Mouse (Mus musculus) CH12.LX (cell line): Measurements from ENCODE around the gene Sh2b1. TPM values are rescaled to one million over a fixed set of nuclear protein-coding genes. Genes with fewer than 3 reads are reported as not detected.

ENCODE experiments used
- DNase-seq: peaks from one replicate; pipeline ENCODE4 v3.0.0-alpha.2; 2013; ENCODE audit errors: extremely low read depth
- H3K27ac ChIP-seq: 2 replicates; pipeline ENCODE4 v1.5.1; 2012; ENCODE audit warnings: low read depth, mild to moderate bottlenecking, control low read depth, moderate library complexity; ENCODE audit not compliant: insufficient read depth
- H3K27me3 ChIP-seq: replicated peaks from 2 replicates; pipeline ENCODE3; 2012; ENCODE audit warnings: inconsistent platforms
- H3K36me3 ChIP-seq, 2 experiments: replicated peaks in 1 of 2; 2 replicates each; pipeline versions ENCODE3 to v1.6.1; 2012; ENCODE audit warnings: inconsistent platforms in 1 of 2, low read length in 1 of 2, mild to moderate bottlenecking in 1 of 2, mixed read lengths in 1 of 2, moderate library complexity in 1 of 2; ENCODE audit not compliant: control insufficient read depth in 1 of 2, insufficient read depth in 1 of 2
- H3K4me1 ChIP-seq, 2 experiments: 2 replicates each; pipeline ENCODE4 v1.6.1; 2012; ENCODE audit warnings: inconsistent platforms in 1 of 2, moderate library complexity in 1 of 2; ENCODE audit not compliant: insufficient read depth in 2 of 2, control insufficient read depth in 1 of 2
- H3K4me2 ChIP-seq: 2 replicates; pipeline ENCODE4 v1.6.1; 2012; ENCODE audit warnings: low read depth, mild to moderate bottlenecking, control low read depth; ENCODE audit not compliant: poor library complexity, insufficient read depth, severe bottlenecking
- H3K4me3 ChIP-seq, 3 experiments: fragments of 150-350 bp in 1 of 3; sonication (generic) in 1 of 3; replicated peaks in 1 of 3; 2 replicates each; pipeline versions ENCODE3 to v1.5.1; 2011 to 2012; ENCODE audit warnings: low read depth in 2 of 3, low read length in 2 of 3, mild to moderate bottlenecking in 2 of 3, moderate library complexity in 2 of 3, control low read depth in 1 of 3, improper control_type of control experiment in 1 of 3, inconsistent platforms in 1 of 3, mixed read lengths in 1 of 3; ENCODE audit not compliant: poor library complexity in 1 of 3
- H3K79me2 ChIP-seq: replicated peaks from 2 replicates; pipeline ENCODE4 v1.6.1; 2012; ENCODE audit warnings: mild to moderate bottlenecking, moderate library complexity; ENCODE audit not compliant: control insufficient read depth, poor library complexity, insufficient read depth, severe bottlenecking; ENCODE audit errors: extremely low read depth
- H3K9ac ChIP-seq: 2 replicates; pipeline ENCODE4 v1.6.1; 2012; ENCODE audit warnings: low read depth, mild to moderate bottlenecking, control low read depth, moderate library complexity; ENCODE audit not compliant: insufficient read depth
- H3K9me3 ChIP-seq: replicated peaks from 2 replicates; pipeline ENCODE3; 2012; ENCODE audit warnings: low read length, inconsistent platforms, mixed read lengths
- BHLHE40 ChIP-seq: IDR thresholded peaks from 2 replicates; pipeline ENCODE4 v1.6.1; 2011; ENCODE audit warnings: mild to moderate bottlenecking, low read depth, low read length, improper control_type of control experiment
- CHD2 ChIP-seq: IDR thresholded peaks from 2 replicates; pipeline ENCODE4 v1.6.1; 2011; ENCODE audit warnings: low read length, improper control_type of control experiment
- CTCF ChIP-seq, 2 experiments: IDR thresholded peaks in 1 of 2; conservative IDR thresholded peaks in 1 of 2; 2 replicates each; pipeline ENCODE4 v1.5.1; 2011 to 2012; ENCODE audit warnings: low read depth in 2 of 2, low read length in 2 of 2, improper control_type of control experiment in 1 of 2, inconsistent platforms in 1 of 2, mild to moderate bottlenecking in 1 of 2, moderate library complexity in 1 of 2
- E2F4 ChIP-seq: IDR thresholded peaks from 2 replicates; pipeline ENCODE4 v1.6.1; 2011; ENCODE audit warnings: low read depth, low read length, improper control_type of control experiment; ENCODE audit not compliant: insufficient replicate concordance
- EP300 ChIP-seq: IDR thresholded peaks from 2 replicates; pipeline ENCODE4 v1.6.1; 2011; ENCODE audit warnings: low read length, improper control_type of control experiment
- ETS1 ChIP-seq: conservative IDR thresholded peaks from 2 replicates; pipeline ENCODE4 v1.6.1; 2012; ENCODE audit warnings: low read depth, mild to moderate bottlenecking, inconsistent platforms, low read length, improper control_type of control experiment, moderate library complexity
- GABPA ChIP-seq: IDR thresholded peaks from 2 replicates; pipeline ENCODE4 v1.6.1; 2012; ENCODE audit warnings: low read depth, low read length, improper control_type of control experiment, inconsistent platforms; ENCODE audit not compliant: insufficient replicate concordance
- IRF4 ChIP-seq: IDR thresholded peaks from 2 replicates; pipeline ENCODE4 v1.6.1; 2014; ENCODE audit warnings: low read depth, mild to moderate bottlenecking, inconsistent platforms, low read length, improper control_type of control experiment
- KAT2A ChIP-seq: IDR thresholded peaks from 2 replicates; pipeline ENCODE4 v1.6.1; 2012; ENCODE audit warnings: low read length, improper control_type of control experiment, inconsistent platforms; ENCODE audit not compliant: insufficient replicate concordance
- MAX ChIP-seq: IDR thresholded peaks from 2 replicates; pipeline ENCODE4 v1.6.1; 2011; ENCODE audit warnings: low read length, improper control_type of control experiment
- MAZ ChIP-seq: IDR thresholded peaks from 2 replicates; pipeline ENCODE4 v1.6.1; 2012; ENCODE audit warnings: low read depth, mild to moderate bottlenecking, inconsistent platforms, low read length, improper control_type of control experiment, moderate library complexity
- MYC ChIP-seq: IDR thresholded peaks from 2 replicates; pipeline ENCODE4 v1.6.1; 2011; ENCODE audit warnings: low read depth, mild to moderate bottlenecking, improper control_type of control experiment, low read length
- NELFE ChIP-seq: IDR thresholded peaks from 2 replicates; pipeline ENCODE4 v1.6.1; 2011; ENCODE audit warnings: low read depth, low read length, improper control_type of control experiment
- NRF1 ChIP-seq: IDR thresholded peaks from 2 replicates; pipeline ENCODE4 v1.6.1; 2014; ENCODE audit warnings: low read depth, mild to moderate bottlenecking, inconsistent platforms, low read length, improper control_type of control experiment, moderate library complexity
- PAX5 ChIP-seq: IDR thresholded peaks from 2 replicates; pipeline ENCODE4 v1.6.1; 2012; ENCODE audit warnings: low read length, inconsistent platforms, mixed read lengths
- POLR2A ChIP-seq: IDR thresholded peaks from 2 replicates; pipeline ENCODE4 v1.6.1; 2011; ENCODE audit warnings: low read depth, mild to moderate bottlenecking, improper control_type of control experiment, low read length
- POLR2AphosphoS2 ChIP-seq: IDR thresholded peaks from 2 replicates; pipeline ENCODE4 v1.6.1; 2011; ENCODE audit warnings: low read depth, low read length, improper control_type of control experiment
- RCOR1 ChIP-seq: conservative IDR thresholded peaks from 2 replicates; pipeline ENCODE4 v1.6.1; 2012; ENCODE audit warnings: low read depth, mild to moderate bottlenecking, inconsistent platforms, low read length, improper control_type of control experiment
- SMC3 ChIP-seq: IDR thresholded peaks from 2 replicates; pipeline ENCODE4 v1.6.1; 2011; ENCODE audit warnings: low read depth, low read length, improper control_type of control experiment
- TBP ChIP-seq: conservative IDR thresholded peaks from 2 replicates; pipeline ENCODE4 v1.6.1; 2011; ENCODE audit warnings: low read depth, low read length, improper control_type of control experiment
- UBTF ChIP-seq: IDR thresholded peaks from 2 replicates; pipeline ENCODE4 v1.6.1; 2012; ENCODE audit warnings: low read depth, mild to moderate bottlenecking, inconsistent platforms, low read length, improper control_type of control experiment, moderate library complexity
- USF2 ChIP-seq: conservative IDR thresholded peaks from 2 replicates; pipeline ENCODE4 v1.6.1; 2011; ENCODE audit warnings: low read depth, low read length, improper control_type of control experiment
- ZKSCAN1 ChIP-seq: IDR thresholded peaks from 2 replicates; pipeline ENCODE4 v1.6.1; 2012; ENCODE audit warnings: low read depth, inconsistent platforms, low read length, improper control_type of control experiment, borderline replicate concordance
- ZMIZ1 ChIP-seq: IDR thresholded peaks from 2 replicates; pipeline ENCODE4 v1.6.1; 2012; ENCODE audit warnings: low read depth, mild to moderate bottlenecking, inconsistent platforms, low read length, improper control_type of control experiment
- dilution Hi-C: fragments of 300-500 bp; cut with MboI; formaldehyde crosslinking; loops from 2 replicates; pipeline ENCODE4 v1.14.3; 2020; ENCODE audit warnings: low sequenced_read_pairs; ENCODE audit not compliant: extremely low pct_unique_long_range_greater_than_20kb, extremely low pct_ligation_motif_present
- in situ Hi-C: fragments of 300-500 bp; cut with MboI; formaldehyde crosslinking; loops from 3 replicates; pipeline ENCODE4 v1.14.3; 2019; ENCODE audit warnings: low sequenced_read_pairs, low pct_ligation_motif_present, low pct_unique_long_range_greater_than_20kb, mixed read lengths
- polyA plus RNA-seq: library from polyadenylated mRNA; unstranded; fragments of >175 nt; gene quantifications from 2 replicates; pipeline ENCODE4 v1.2.1, GENCODE M21; 2012; ENCODE audit warnings: low read depth; ENCODE audit not compliant: insufficient read length
- total RNA-seq, 2 experiments: library from RNA; depleted of rRNA; stranded (reverse); fragments of 300-350 nt in 1 of 2; fragments of >200 nt in 1 of 2; gene quantifications; 2 replicates each; pipeline ENCODE4 v1.2.3; 2012 to 2014

Gene Sh2b1
- total and polyA plus RNA-seq, 3 experiments, result 5.2 to 31.3 (median 13.4) TPM

- Histone ChIP-seq H3K4me3 (no peak overlapping the region), H3K9me3 (no peaks in the 10 kb centered on the region), H3K27me3 (no peaks in the 10 kb centered on the region), H3K4me2 (no peak overlapping the region), H3K9ac (no peak overlapping the region), H3K36me3 (peaks cover 0 to 22% of the 10 kb centered on the region in 2 experiments), H3K4me1 (peaks cover 8 to 18% of the 10 kb centered on the region in 2 experiments), H3K27ac (no peak overlapping the region), H3K79me2 (no peaks in the 10 kb centered on the region)
- DNase-seq, result no peak
- dilution Hi-C loops, result no loop called here
- in situ Hi-C loops, result no loop called here
- TF ChIP-seq SMC3, result no peak
- no peak for TF ChIP-seq USF2
- no peak for TF ChIP-seq CTCF (conservative IDR thresholded peaks at IDR 0.05 in 1 of 2, IDR thresholded peaks at IDR 0.05 in 1 of 2; ENCODE audit: low read depth in 2 of 2, low read length in 2 of 2)
- TF ChIP-seq KAT2A, result no peak
- TF ChIP-seq RCOR1, result no peak
- TF ChIP-seq EP300, result no peak
- no peak for TF ChIP-seq NELFE
- TF ChIP-seq MAX, result no peak
- TF ChIP-seq TBP, result no peak
- TF ChIP-seq E2F4, result no peak
- TF ChIP-seq MYC, result no peak
- no peak for TF ChIP-seq PAX5
- no peak for TF ChIP-seq CHD2
- TF ChIP-seq UBTF, result no peak
- TF ChIP-seq ZMIZ1, result no peak
- no peak for TF ChIP-seq ZKSCAN1
- TF ChIP-seq POLR2A, result no peak
- TF ChIP-seq ETS1, result no peak
- no peak for TF ChIP-seq NRF1
- TF ChIP-seq MAZ, result no peak
These were observed 20.0 kb downstream of the Sh2b1 start for GRCm38 (mm10) chr7:126455242-126455641.

GRCm38 (mm10) chr7:126453861-126454260 is 21.4 kb downstream of the Sh2b1 start:
- H3K27ac ChIP-seq, result no peak overlapping the region
- dilution Hi-C loops (no loop called here), in situ Hi-C loops (no loop called here)
- no peak overlapping the region for H3K4me2 ChIP-seq
- no peaks in the 10 kb centered on the region for H3K79me2 ChIP-seq
- H3K27me3 ChIP-seq, result no peaks in the 10 kb centered on the region
- no peak for TF ChIP-seq POLR2AphosphoS2
- no peak for TF ChIP-seq KAT2A
- no peak for TF ChIP-seq ETS1
- no peak for TF ChIP-seq BHLHE40
- no peak for TF ChIP-seq USF2
- no peak for TF ChIP-seq TBP
- no peak for TF ChIP-seq CHD2
- TF ChIP-seq IRF4, result no peak
- TF ChIP-seq GABPA, result no peak
- no peak overlapping the region for H3K9ac ChIP-seq
- H3K36me3 ChIP-seq, result peaks cover 7 to 35% of the 10 kb centered on the region in 2 experiments
- DNase-seq, result no peak
- H3K4me1 ChIP-seq, result peaks cover 6 to 8% of the 10 kb centered on the region in 2 experiments; a peak in 3 of 4 replicates
- no peaks in the 10 kb centered on the region for H3K9me3 ChIP-seq
- H3K4me3 ChIP-seq, result no peak overlapping the region
